In the genomic region with DNA sequence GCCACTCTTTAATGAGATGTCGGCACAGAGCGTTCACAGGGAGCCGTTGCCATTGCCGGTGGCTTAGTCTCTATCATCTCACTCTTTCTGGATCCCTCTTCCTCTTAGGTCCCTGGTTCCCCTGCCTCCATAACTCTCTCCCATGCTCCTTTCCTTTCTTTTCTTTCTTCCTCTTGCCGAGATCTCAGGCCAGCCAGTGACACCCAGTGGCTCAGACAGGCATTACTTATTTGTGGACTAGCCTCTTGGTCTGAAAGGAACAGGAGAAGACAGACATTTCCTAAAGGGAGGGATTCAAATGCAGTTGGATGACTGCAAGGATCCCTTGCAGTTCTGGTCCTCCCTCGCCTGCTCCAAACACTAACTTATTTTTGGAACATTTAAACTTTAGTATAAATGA, we compare ENCODE assay signal across 9 mouse cellular contexts.
DNase-seq lines count a peak whose midpoint lies in the region; ATAC-seq and TF ChIP-seq lines count a peak whose summit lies in the region.
"Had no signal": no experiment of that assay in that cellular context is flagged by ENCODE, and none has a peak within 500 bp of the region (broad histone marks: within the 10 kb centered on the region; RNA-seq: fewer than 3 reads in every experiment).

No protein-coding gene starts in this region.

- H3K27ac ChIP-seq in kidney, embryonic 16.5 days (ENCODE audit: low read length), result no peak overlapping the region
- no peak overlapping the region for H3K27ac ChIP-seq in heart, postnatal 0 days (ENCODE audit: low read depth)
- H3K27ac ChIP-seq: limb, embryonic 13.5 days had no signal

- WGBS in kidney, embryonic 16.5 days, result 58% methylated on average over 6 of the region's 6 CpGs
- WGBS in heart, postnatal 0 days, result 43% methylated on average over 6 of the region's 6 CpGs

- peak; percentile 21 for DNase-seq in kidney, adult 11 months
- DNase-seq in adrenal gland, adult 18-20 months (ENCODE audit: low spot score in 2 of 2), result peak; percentile 40 to 46
- DNase-seq in embryo, embryonic 11.5 days (ENCODE audit: low read depth, low spot score), result peak; percentile 31
- peak; percentile 71 for DNase-seq in heart, postnatal 0 days (ENCODE audit: low spot score)
- DNase-seq in layer of hippocampus, adult 8-10 months (ENCODE audit: low spot score in 2 of 2), result peak; percentile 28 to 62
- DNase-seq in skeletal muscle tissue, adult 2 months (ENCODE audit: low read depth, low spot score), result peak; percentile 44

- no peak for ATAC-seq in kidney, embryonic 16.5 days (ENCODE audit: low FRiP score, low TSS enrichment)
- ATAC-seq in heart, postnatal 0 days (ENCODE audit: insufficient read depth, low read depth), result no peak
- 0 out of 2 replicates have a peak, but pooled peaks have one; percentile 50 for ATAC-seq in megakaryocyte-erythroid progenitor cell, adult 5-6 weeks (replicated peaks; ENCODE audit: low FRiP score, low TSS enrichment, poor library complexity, severe bottlenecking)

- H3K27me3 ChIP-seq in kidney, embryonic 16.5 days (ENCODE audit: insufficient read depth, low read length), result no peaks in the 10 kb centered on the region
- H3K27me3 ChIP-seq in heart, postnatal 0 days (ENCODE audit: control insufficient read depth, insufficient read depth, low read length), result 0 out of 2 replicates have a peak, but pooled peaks cover 7% of the 10 kb centered on the region
- H3K27me3 ChIP-seq: limb, embryonic 13.5 days had no signal

- no peaks in the 10 kb centered on the region for H3K4me1 ChIP-seq in kidney, embryonic 16.5 days (ENCODE audit: insufficient read depth, low read length)
- H3K4me1 ChIP-seq in heart, postnatal 0 days (ENCODE audit: control insufficient read depth, insufficient read depth), result no peaks in the 10 kb centered on the region
- H3K4me1 ChIP-seq: limb, embryonic 13.5 days had no signal

- H3K9ac ChIP-seq in kidney, embryonic 16.5 days (replicated peaks; ENCODE audit: low read length), result no peak overlapping the region
- no peak overlapping the region for H3K9ac ChIP-seq in heart, postnatal 0 days (replicated peaks; ENCODE audit: low read depth, low read length)
- H3K9ac ChIP-seq: limb, embryonic 13.5 days had no signal

- H3K9me3 ChIP-seq in kidney, embryonic 16.5 days (ENCODE audit: low read length), result no peaks in the 10 kb centered on the region
- no peaks in the 10 kb centered on the region for H3K9me3 ChIP-seq in heart, postnatal 0 days (replicated peaks; ENCODE audit: control insufficient read depth, low read length)
- H3K9me3 ChIP-seq: limb, embryonic 13.5 days had no signal

- TF ChIP-seq CTCF in heart, postnatal 0 days (IDR thresholded peaks at IDR 0.05; ENCODE audit: low read depth), result peak; percentile 86

- H3K36me3 ChIP-seq in kidney, embryonic 16.5 days (ENCODE audit: insufficient read depth, low read length), result no peaks in the 10 kb centered on the region
- no peaks in the 10 kb centered on the region for H3K36me3 ChIP-seq in heart, postnatal 0 days (replicated peaks; ENCODE audit: control insufficient read depth, insufficient read depth, low read length)
- H3K36me3 ChIP-seq: limb, embryonic 13.5 days had no signal

- TF ChIP-seq EP300 in heart, postnatal 0 days (IDR thresholded peaks at IDR 0.05; ENCODE audit: low read depth), result no peak

- H3K4me3 ChIP-seq in kidney, embryonic 16.5 days (ENCODE audit: low read length), result no peak overlapping the region
- no peak overlapping the region for H3K4me3 ChIP-seq in heart, postnatal 0 days (ENCODE audit: low read depth, low read length)
- H3K4me3 ChIP-seq: limb, embryonic 13.5 days had no signal

- no peak overlapping the region for H3K4me2 ChIP-seq in kidney, embryonic 16.5 days (replicated peaks; ENCODE audit: low read depth, low read length)
- H3K4me2 ChIP-seq in heart, postnatal 0 days (ENCODE audit: low read depth, low read length), result no peak overlapping the region
- H3K4me2 ChIP-seq: limb, embryonic 13.5 days had no signal

Comparison
In these comparisons a context has a peak if more than half of its experiments do, and no peak if none do; other contexts are left out.
1. DNase-seq: peak in every context shown above with its lines; median percentile 71 in heart, postnatal 0 days; 45 in layer of hippocampus, adult 8-10 months; 44 in skeletal muscle tissue, adult 2 months; 43 in adrenal gland, adult 18-20 months; 31 in embryo, embryonic 11.5 days; 21 in kidney, adult 11 months.